In the genomic region with DNA sequence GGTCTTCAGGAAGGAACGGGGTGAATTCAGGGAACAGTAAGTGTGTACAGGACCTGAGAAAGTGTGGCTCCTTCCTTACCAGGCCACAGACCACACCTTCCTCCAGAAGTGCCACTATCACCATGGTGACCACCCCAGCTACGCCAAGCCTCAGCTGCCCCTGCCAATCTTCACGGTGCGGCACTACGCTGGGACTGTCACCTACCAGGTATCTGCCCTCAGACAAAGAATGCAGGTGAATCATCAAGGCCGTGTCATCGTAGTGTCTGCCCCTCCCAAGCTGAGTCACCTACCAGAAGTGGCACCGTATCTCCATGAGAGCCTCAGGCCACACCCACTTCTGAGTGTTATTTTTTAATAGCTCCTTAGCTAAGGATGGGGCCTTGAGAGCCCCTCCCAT, we compare ENCODE assay signal across 12 mouse cellular contexts. TPM values are rescaled to one million over a fixed set of nuclear protein-coding genes. Genes with fewer than 3 reads are reported as not detected.
DNase-seq lines count a peak whose midpoint lies in the region; ATAC-seq lines count a peak whose summit lies in the region.
"Had no signal": no experiment of that assay in that cellular context is flagged by ENCODE, and none has a peak within 500 bp of the region (broad histone marks: within the 10 kb centered on the region; RNA-seq: fewer than 3 reads in every experiment).

No protein-coding gene starts in this region.

- DNase-seq in embryonic facial prominence, embryonic 14.5 days (ENCODE audit: low spot score), result peak; percentile 17
- DNase-seq in embryonic facial prominence, embryonic 10.5 days (ENCODE audit: low spot score), result no peak
- peak; percentile 37 for DNase-seq in induced T-regulatory cell, adult 2 months (ENCODE audit: low read depth)
- no peak for DNase-seq in cerebellum, postnatal 14 days
- no peak for DNase-seq in ovary, adult 18-20 months (ENCODE audit: low spot score)
- DNase-seq: cerebellum, adult 9-11 months; gastrocnemius, postnatal 14 days; midbrain, embryonic 14.5 days had no signal

- H3K9me3 ChIP-seq in embryonic facial prominence, embryonic 14.5 days (ENCODE audit: control insufficient read depth, low read length), result no peaks in the 10 kb centered on the region
- H3K9me3 ChIP-seq in embryonic facial prominence, embryonic 10.5 days, result no peaks in the 10 kb centered on the region
- no peaks in the 10 kb centered on the region for H3K9me3 ChIP-seq in lung, embryonic 16.5 days (ENCODE audit: control insufficient read depth, low read length)
- H3K9me3 ChIP-seq in stomach, embryonic 16.5 days (replicated peaks; ENCODE audit: control insufficient read depth, low read length), result no peaks in the 10 kb centered on the region
- H3K9me3 ChIP-seq in hindbrain, embryonic 12.5 days (replicated peaks), result no peaks in the 10 kb centered on the region
- H3K9me3 ChIP-seq: hindbrain, embryonic 15.5 days had no signal

- H3K27me3 ChIP-seq in embryonic facial prominence, embryonic 14.5 days (replicated peaks; ENCODE audit: control insufficient read depth, insufficient read depth, low read length), result no peaks in the 10 kb centered on the region
- no peaks in the 10 kb centered on the region; the same call in 1 of the 2 replicates for H3K27me3 ChIP-seq in embryonic facial prominence, embryonic 10.5 days (replicated peaks; ENCODE audit: low read depth, poor library complexity, severe bottlenecking)
- no peaks in the 10 kb centered on the region for H3K27me3 ChIP-seq in lung, embryonic 16.5 days (ENCODE audit: control insufficient read depth, insufficient read depth, low read depth, low read length)
- H3K27me3 ChIP-seq in stomach, embryonic 16.5 days (ENCODE audit: control insufficient read depth, insufficient read depth, low read length), result no peaks in the 10 kb centered on the region
- no peaks in the 10 kb centered on the region for H3K27me3 ChIP-seq in hindbrain, embryonic 12.5 days
- H3K27me3 ChIP-seq: hindbrain, embryonic 15.5 days had no signal

- H3K36me3 ChIP-seq in embryonic facial prominence, embryonic 14.5 days (ENCODE audit: control insufficient read depth, insufficient read depth, low read length), result no peaks in the 10 kb centered on the region
- no peaks in the 10 kb centered on the region for H3K36me3 ChIP-seq in embryonic facial prominence, embryonic 10.5 days (replicated peaks)
- no peaks in the 10 kb centered on the region for H3K36me3 ChIP-seq in lung, embryonic 16.5 days (ENCODE audit: control insufficient read depth, insufficient read depth, low read length)
- no peaks in the 10 kb centered on the region for H3K36me3 ChIP-seq in stomach, embryonic 16.5 days (ENCODE audit: control insufficient read depth, insufficient read depth, low read length)
- H3K36me3 ChIP-seq in hindbrain, embryonic 12.5 days, result no peaks in the 10 kb centered on the region
- H3K36me3 ChIP-seq: hindbrain, embryonic 15.5 days had no signal

- ATAC-seq in embryonic facial prominence, embryonic 14.5 days (ENCODE audit: low read depth), result no peak
- peak; percentile 70 for ATAC-seq in lung, embryonic 16.5 days (ENCODE audit: low read depth)
- peak; percentile 61 for ATAC-seq in stomach, embryonic 16.5 days (ENCODE audit: insufficient read depth, low FRiP score)
- no peak for ATAC-seq in hindbrain, embryonic 12.5 days (ENCODE audit: low FRiP score)

- H3K9ac ChIP-seq in embryonic facial prominence, embryonic 14.5 days (ENCODE audit: low read depth, low read length), result no peak overlapping the region; the same call in 1 of the 2 replicates
- no peak overlapping the region for H3K9ac ChIP-seq in lung, embryonic 16.5 days (ENCODE audit: low read length)
- no peak overlapping the region for H3K9ac ChIP-seq in stomach, embryonic 16.5 days (ENCODE audit: low read length)
- H3K9ac ChIP-seq in hindbrain, embryonic 12.5 days, result no peak overlapping the region
- H3K9ac ChIP-seq: hindbrain, embryonic 15.5 days had no signal

- no peak overlapping the region for H3K4me2 ChIP-seq in embryonic facial prominence, embryonic 14.5 days (ENCODE audit: low read depth, low read length)
- H3K4me2 ChIP-seq in lung, embryonic 16.5 days (ENCODE audit: low read depth, low read length), result no peak overlapping the region
- no peak overlapping the region for H3K4me2 ChIP-seq in stomach, embryonic 16.5 days (ENCODE audit: low read depth, low read length)
- H3K4me2 ChIP-seq in hindbrain, embryonic 12.5 days (replicated peaks), result no peak overlapping the region
- H3K4me2 ChIP-seq: hindbrain, embryonic 15.5 days had no signal

- no peak overlapping the region for H3K4me3 ChIP-seq in embryonic facial prominence, embryonic 14.5 days (ENCODE audit: low read depth, low read length)
- no peak overlapping the region for H3K4me3 ChIP-seq in embryonic facial prominence, embryonic 10.5 days
- H3K4me3 ChIP-seq in lung, embryonic 16.5 days (ENCODE audit: low read length), result no peak overlapping the region
- H3K4me3 ChIP-seq in stomach, embryonic 16.5 days (replicated peaks; ENCODE audit: low read length), result no peak overlapping the region
- no peak overlapping the region for H3K4me3 ChIP-seq in hindbrain, embryonic 12.5 days
- H3K4me3 ChIP-seq: hindbrain, embryonic 15.5 days had no signal

- no peaks in the 10 kb centered on the region for H3K4me1 ChIP-seq in embryonic facial prominence, embryonic 14.5 days (ENCODE audit: control insufficient read depth, insufficient read depth, low read length)
- H3K4me1 ChIP-seq in embryonic facial prominence, embryonic 10.5 days, result peaks cover 13% of the 10 kb centered on the region
- H3K4me1 ChIP-seq in lung, embryonic 16.5 days (replicated peaks; ENCODE audit: control insufficient read depth, insufficient read depth, low read length), result no peaks in the 10 kb centered on the region
- 0 out of 2 replicates have a peak, but pooled peaks cover 4% of the 10 kb centered on the region for H3K4me1 ChIP-seq in stomach, embryonic 16.5 days (ENCODE audit: control insufficient read depth, insufficient read depth, low read length)
- H3K4me1 ChIP-seq in hindbrain, embryonic 12.5 days, result peaks cover 4% of the 10 kb centered on the region; the same call in 1 of the 2 replicates
- H3K4me1 ChIP-seq: hindbrain, embryonic 15.5 days had no signal

- no peak overlapping the region for H3K27ac ChIP-seq in embryonic facial prominence, embryonic 14.5 days (replicated peaks; ENCODE audit: low read depth, low read length)
- H3K27ac ChIP-seq in embryonic facial prominence, embryonic 10.5 days (replicated peaks), result no peak overlapping the region
- H3K27ac ChIP-seq in lung, embryonic 16.5 days (ENCODE audit: low read length), result no peak overlapping the region
- H3K27ac ChIP-seq in stomach, embryonic 16.5 days (ENCODE audit: low read length), result peak overlapping the region; percentile 45
- no peak overlapping the region for H3K27ac ChIP-seq in hindbrain, embryonic 12.5 days
- H3K27ac ChIP-seq: hindbrain, embryonic 15.5 days had no signal

- WGBS in embryonic facial prominence, embryonic 14.5 days, result 83% methylated on average over 8 of the region's 8 CpGs
- WGBS in embryonic facial prominence, embryonic 10.5 days, result 87% methylated on average over 8 of the region's 8 CpGs
- 50% methylated on average over 8 of the region's 8 CpGs for WGBS in lung, embryonic 16.5 days
- 55% methylated on average over 8 of the region's 8 CpGs for WGBS in stomach, embryonic 16.5 days
- 91% methylated on average over 8 of the region's 8 CpGs for WGBS in hindbrain, embryonic 12.5 days

RNA-seq across cellular contexts. Expression of a gene that starts 11.2 kb away (rescaled TPM):
- 0.08 and 0.54 TPM in 2 replicates for polyA plus RNA-seq in embryonic facial prominence, embryonic 14.5 days (2014; fragmentation: Nextera tagmentation; extraction: Ambion mirVana)
- 0.07 and 0.16 TPM in 2 replicates for polyA plus RNA-seq in embryonic facial prominence, embryonic 10.5 days (2016; fragmentation: Nextera tagmentation; extraction: Ambion mirVana)
- polyA plus RNA-seq in lung, embryonic 16.5 days (2015; fragmentation: Nextera tagmentation; extraction: Ambion mirVana), result 0.83 and 2.0 TPM in 2 replicates
- polyA plus RNA-seq in stomach, embryonic 16.5 days (2015; fragmentation: Nextera tagmentation; extraction: Ambion mirVana), result 20.8 and 21.1 TPM in 2 replicates
- polyA plus RNA-seq in hindbrain, embryonic 12.5 days (2016; fragmentation: Nextera tagmentation; extraction: Ambion mirVana), result 0.05 and 0.12 TPM in 2 replicates
- polyA plus RNA-seq: midbrain, embryonic 14.5 days had no signal

RNA-seq across cellular contexts. Expression of a gene that starts 30.4 kb away (rescaled TPM):
- polyA plus RNA-seq in embryonic facial prominence, embryonic 14.5 days (2014; fragmentation: Nextera tagmentation; extraction: Ambion mirVana), result 16.5 and 20.2 TPM in 2 replicates
- 1.5 and 1.8 TPM in 2 replicates for polyA plus RNA-seq in embryonic facial prominence, embryonic 10.5 days (2016; fragmentation: Nextera tagmentation; extraction: Ambion mirVana)
- 5.6 and 8.9 TPM in 2 replicates for polyA plus RNA-seq in lung, embryonic 16.5 days (2015; fragmentation: Nextera tagmentation; extraction: Ambion mirVana)
- 6.5 and 8.5 TPM in 2 replicates for polyA plus RNA-seq in stomach, embryonic 16.5 days (2015; fragmentation: Nextera tagmentation; extraction: Ambion mirVana)
- polyA plus RNA-seq in hindbrain, embryonic 12.5 days (2016; fragmentation: Nextera tagmentation; extraction: Ambion mirVana), result 2.3 and 4.2 TPM in 2 replicates

RNA-seq across cellular contexts. Expression of a gene that starts 42.4 kb away (rescaled TPM):
- 0.71 and 1.4 TPM in 2 replicates for polyA plus RNA-seq in embryonic facial prominence, embryonic 14.5 days (2014; fragmentation: Nextera tagmentation; extraction: Ambion mirVana)
- polyA plus RNA-seq in embryonic facial prominence, embryonic 10.5 days (2016; fragmentation: Nextera tagmentation; extraction: Ambion mirVana), result 1.1 and 1.6 TPM in 2 replicates
- 35.5 and 36.2 TPM in 2 replicates for polyA plus RNA-seq in lung, embryonic 16.5 days (2015; fragmentation: Nextera tagmentation; extraction: Ambion mirVana)
- 57.0 and 68.4 TPM in 2 replicates for polyA plus RNA-seq in stomach, embryonic 16.5 days (2015; fragmentation: Nextera tagmentation; extraction: Ambion mirVana)
- polyA plus RNA-seq in hindbrain, embryonic 12.5 days (2016; fragmentation: Nextera tagmentation; extraction: Ambion mirVana), result 1.3 TPM in 2 replicates

RNA-seq across cellular contexts. Expression of a gene that starts 45.5 kb away (rescaled TPM):
- polyA plus RNA-seq in embryonic facial prominence, embryonic 14.5 days (2014; fragmentation: Nextera tagmentation; extraction: Ambion mirVana), result 11.9 and 12.1 TPM in 2 replicates
- polyA plus RNA-seq in embryonic facial prominence, embryonic 10.5 days (2016; fragmentation: Nextera tagmentation; extraction: Ambion mirVana), result 15.3 and 15.5 TPM in 2 replicates
- polyA plus RNA-seq in lung, embryonic 16.5 days (2015; fragmentation: Nextera tagmentation; extraction: Ambion mirVana), result 45.0 and 58.7 TPM in 2 replicates
- 65.6 and 75.3 TPM in 2 replicates for polyA plus RNA-seq in stomach, embryonic 16.5 days (2015; fragmentation: Nextera tagmentation; extraction: Ambion mirVana)
- polyA plus RNA-seq in hindbrain, embryonic 12.5 days (2016; fragmentation: Nextera tagmentation; extraction: Ambion mirVana), result 4.0 and 6.1 TPM in 2 replicates

RNA-seq across cellular contexts. Expression of a gene that starts 54.9 kb away (rescaled TPM):
- polyA plus RNA-seq in embryonic facial prominence, embryonic 14.5 days (2014; fragmentation: Nextera tagmentation; extraction: Ambion mirVana), result 21.2 and 26.8 TPM in 2 replicates
- polyA plus RNA-seq in embryonic facial prominence, embryonic 10.5 days (2016; fragmentation: Nextera tagmentation; extraction: Ambion mirVana), result 40.3 and 40.6 TPM in 2 replicates
- 36.9 and 38.1 TPM in 2 replicates for polyA plus RNA-seq in lung, embryonic 16.5 days (2015; fragmentation: Nextera tagmentation; extraction: Ambion mirVana)
- 26.4 and 28.1 TPM in 2 replicates for polyA plus RNA-seq in stomach, embryonic 16.5 days (2015; fragmentation: Nextera tagmentation; extraction: Ambion mirVana)
- 27.1 and 28.8 TPM in 2 replicates for polyA plus RNA-seq in hindbrain, embryonic 12.5 days (2016; fragmentation: Nextera tagmentation; extraction: Ambion mirVana)

Comparison
In these comparisons a context has a peak if more than half of its experiments do, and no peak if none do; other contexts are left out.
1. DNase-seq: peak in embryonic facial prominence, embryonic 14.5 days (single experiment) and induced T-regulatory cell, adult 2 months (single experiment); none in embryonic facial prominence, embryonic 10.5 days (single experiment), cerebellum, postnatal 14 days (0 of 2) and ovary, adult 18-20 months (single experiment).
2. ATAC-seq: peak in lung, embryonic 16.5 days (single experiment) and stomach, embryonic 16.5 days (single experiment); none in embryonic facial prominence, embryonic 14.5 days (single experiment) and hindbrain, embryonic 12.5 days (single experiment).
3. RNA of a gene that starts 42.4 kb away (polyA plus RNA-seq): 57.0 to 68.4 TPM in stomach, embryonic 16.5 days and 35.5 to 36.2 TPM in lung, embryonic 16.5 days; 1.1 to 1.6 TPM in embryonic facial prominence, embryonic 10.5 days, 0.71 to 1.4 TPM in embryonic facial prominence, embryonic 14.5 days and 1.3 TPM in hindbrain, embryonic 12.5 days; every median in the first group is over 10 times any median in the second.